Mouse (Mus musculus) erythroblast, embryonic 14.5 days (primary cell): ENCODE results near the gene Aph1c. TPM values are rescaled to one million over a fixed set of nuclear protein-coding genes. Genes with fewer than 3 reads are reported as not detected.
"Not testable (repeated sequence)": the region's sequence is repeated elsewhere in the genome, so short reads cannot be mapped to it uniquely, and the experiment has no call there.

Experiments used
- H3K27me3 ChIP-seq: 2 replicates; pipeline ENCODE4 v1.6.1; 2012; ENCODE audit warnings: inconsistent platforms; ENCODE audit not compliant: control insufficient read depth
- H3K36me3 ChIP-seq: 2 replicates; pipeline ENCODE4 v1.6.1; 2012; ENCODE audit warnings: mild to moderate bottlenecking, inconsistent platforms; ENCODE audit not compliant: control insufficient read depth
- H3K4me1 ChIP-seq: 2 replicates; pipeline ENCODE4 v1.6.1; 2012; ENCODE audit warnings: inconsistent platforms; ENCODE audit not compliant: control insufficient read depth
- H3K4me3 ChIP-seq: replicated peaks from 2 replicates; pipeline ENCODE3; 2012; ENCODE audit warnings: moderate library complexity, mild to moderate bottlenecking, inconsistent platforms
- H3K9me3 ChIP-seq: 2 replicates; pipeline ENCODE4 v1.6.1; 2012; ENCODE audit warnings: low read length, inconsistent platforms, mixed read lengths; ENCODE audit not compliant: control insufficient read depth
- GATA1 ChIP-seq: IDR thresholded peaks from 2 replicates; pipeline ENCODE4 v1.6.1; 2012; ENCODE audit warnings: low read length, inconsistent platforms, mixed read lengths
- TAL1 ChIP-seq: IDR thresholded peaks from 3 replicates; pipeline ENCODE4 v1.6.1; 2012; ENCODE audit warnings: low read length, inconsistent platforms, mixed read lengths
- polyA plus RNA-seq: library from polyadenylated mRNA; stranded (reverse); fragments of >175 nt; gene quantifications from 2 replicates; pipeline ENCODE4 v1.2.3, GENCODE M21; 2012

Gene Aph1c
- polyA plus RNA-seq, 1 experiment: not detected

DNA sequence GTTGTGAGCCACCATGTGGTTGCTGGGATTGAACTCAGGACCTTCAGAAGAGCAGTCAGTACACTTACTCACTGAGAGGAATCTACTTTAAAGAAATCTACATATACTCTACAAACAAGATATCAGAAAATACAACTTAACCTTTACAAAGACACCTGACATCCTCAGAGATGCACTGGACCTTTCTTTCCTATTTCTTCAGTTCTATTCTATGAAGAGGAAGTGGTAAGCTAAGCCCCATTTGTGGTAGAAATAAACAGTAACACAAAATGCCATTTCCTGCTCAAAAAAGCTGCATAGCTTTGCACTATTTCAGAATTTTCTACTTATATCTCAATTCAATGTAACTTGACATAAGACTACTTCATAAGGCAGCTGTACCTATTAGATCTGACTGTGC is 39.0 kb upstream of the Aph1c start:
- Histone ChIP-seq H3K36me3 (peaks cover 70% of the 10 kb centered on the region), H3K9me3 (peaks cover 4% of the 10 kb centered on the region), H3K27me3 (no peaks in the 10 kb centered on the region), H3K4me3 (no peak overlapping the region), H3K4me1 (peaks cover 26% of the 10 kb centered on the region)
- TF ChIP-seq GATA1 (no peak), TAL1 (no peak)

DNA sequence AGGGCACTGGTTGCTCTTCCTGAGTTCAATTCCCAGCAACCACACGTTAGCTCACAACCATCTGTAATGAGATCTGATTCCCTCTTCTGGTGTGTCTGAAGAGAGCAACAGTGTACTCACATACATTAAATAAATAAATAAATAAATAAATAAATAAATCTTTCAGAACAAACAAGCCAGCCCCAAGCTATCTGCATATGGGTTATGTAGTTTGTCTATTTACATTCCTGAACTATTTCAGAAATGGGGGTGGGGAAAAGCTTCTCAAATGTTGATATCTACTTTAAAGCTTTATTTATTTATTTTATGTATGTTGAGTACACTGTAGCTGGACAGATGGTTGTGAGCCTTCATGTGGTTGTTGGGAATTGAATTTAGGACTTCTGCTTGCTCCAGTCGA is 38.5 kb upstream of the Aph1c start:
- not testable (repeated sequence) for H3K4me3 ChIP-seq, H3K9me3 ChIP-seq, H3K27me3 ChIP-seq
- Histone ChIP-seq H3K4me1 (peaks cover 27% of the 10 kb centered on the region), H3K36me3 (peaks cover 70% of the 10 kb centered on the region)

DNA sequence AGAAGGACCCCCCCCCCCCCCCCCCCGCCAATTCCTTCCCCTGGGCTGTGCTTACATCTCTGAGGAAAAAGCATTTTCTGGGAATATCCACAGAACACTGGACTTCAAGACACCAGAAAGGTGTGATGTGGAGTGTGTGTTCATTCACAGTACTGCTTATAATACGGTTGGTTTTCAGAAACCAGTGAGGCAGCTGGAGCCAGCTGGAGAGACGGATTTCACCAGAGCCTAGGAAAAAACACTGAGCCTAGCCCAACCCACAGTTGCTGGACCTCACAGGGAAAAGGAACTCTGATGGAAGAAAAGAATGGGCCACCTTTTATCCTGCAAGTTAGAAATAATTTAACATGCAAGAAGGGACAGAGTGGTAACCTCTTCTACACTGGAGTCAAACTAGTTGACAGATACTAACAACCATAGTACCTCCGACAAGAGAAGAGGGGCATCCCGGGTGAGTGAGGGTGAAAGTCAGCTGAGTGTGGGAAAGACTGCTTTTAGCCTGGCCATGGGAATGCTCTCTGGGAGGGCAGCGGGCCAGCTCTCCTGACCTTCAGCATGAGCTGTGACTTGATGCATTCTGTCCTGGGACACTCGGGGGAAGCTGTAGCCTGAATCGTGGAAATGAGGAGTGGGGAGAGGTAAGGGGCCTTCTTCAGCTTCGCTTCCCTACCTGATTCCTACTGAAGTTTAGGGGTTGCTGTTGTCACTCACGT is 37.6 kb upstream of the Aph1c start:
- H3K4me1 ChIP-seq: peaks cover 25% of the 10 kb centered on the region
- no peak for TF ChIP-seq GATA1
- TF ChIP-seq TAL1: no peak
- peaks cover 64% of the 10 kb centered on the region for H3K36me3 ChIP-seq
- peaks cover 4% of the 10 kb centered on the region for H3K9me3 ChIP-seq
- no peak overlapping the region for H3K4me3 ChIP-seq
- H3K27me3 ChIP-seq: no peaks in the 10 kb centered on the region

DNA sequence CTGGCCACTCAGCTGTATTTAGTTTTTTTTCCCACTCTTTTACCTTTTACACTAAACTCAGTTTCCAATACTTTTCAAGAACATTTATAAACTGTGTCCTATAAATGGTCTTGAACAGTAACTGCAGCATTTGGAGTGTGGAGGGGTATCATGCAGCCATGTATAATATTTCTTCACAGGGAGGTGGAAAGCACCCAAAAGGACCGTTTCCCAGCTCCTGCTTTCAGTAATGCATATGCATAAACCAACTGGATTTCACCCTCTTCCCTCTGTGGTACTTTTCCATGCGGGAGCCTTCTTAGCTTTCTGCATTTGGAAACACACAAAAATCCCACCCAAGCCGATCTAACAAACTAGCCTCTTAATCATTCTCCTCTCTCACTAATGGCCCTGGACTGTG is 30.2 kb upstream of the Aph1c start:
- H3K4me1 ChIP-seq: peaks cover 14% of the 10 kb centered on the region
- TF ChIP-seq GATA1 (no peak), TAL1 (no peak)
- H3K4me3 ChIP-seq: no peak overlapping the region
- no peaks in the 10 kb centered on the region for H3K27me3 ChIP-seq
- H3K9me3 ChIP-seq: no peaks in the 10 kb centered on the region
- peaks cover 76% of the 10 kb centered on the region for H3K36me3 ChIP-seq

DNA sequence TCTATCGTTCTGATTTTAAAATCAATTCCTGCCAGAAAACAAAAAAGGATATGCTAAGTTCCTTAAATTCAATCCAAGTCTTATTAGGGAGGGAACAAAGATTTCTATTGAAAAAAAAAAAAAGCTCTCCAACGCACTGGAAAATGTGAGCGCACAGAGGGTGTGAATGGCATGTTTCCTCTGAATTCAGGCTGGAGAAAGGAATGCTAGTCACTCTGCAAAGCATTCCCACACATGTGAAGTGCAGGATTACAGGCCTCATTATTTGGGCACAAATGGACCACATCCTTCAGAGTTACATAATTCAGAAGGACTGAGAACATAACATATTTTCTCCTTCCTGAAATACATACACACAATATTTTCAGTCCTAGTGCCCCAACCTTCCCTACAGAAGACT is 28.9 kb upstream of the Aph1c start:
- peaks cover 84% of the 10 kb centered on the region for H3K36me3 ChIP-seq
- peaks cover 20% of the 10 kb centered on the region for H3K4me1 ChIP-seq
- no peak for TF ChIP-seq TAL1
- H3K27me3 ChIP-seq: no peaks in the 10 kb centered on the region
- no peaks in the 10 kb centered on the region for H3K9me3 ChIP-seq
- no peak overlapping the region for H3K4me3 ChIP-seq

DNA sequence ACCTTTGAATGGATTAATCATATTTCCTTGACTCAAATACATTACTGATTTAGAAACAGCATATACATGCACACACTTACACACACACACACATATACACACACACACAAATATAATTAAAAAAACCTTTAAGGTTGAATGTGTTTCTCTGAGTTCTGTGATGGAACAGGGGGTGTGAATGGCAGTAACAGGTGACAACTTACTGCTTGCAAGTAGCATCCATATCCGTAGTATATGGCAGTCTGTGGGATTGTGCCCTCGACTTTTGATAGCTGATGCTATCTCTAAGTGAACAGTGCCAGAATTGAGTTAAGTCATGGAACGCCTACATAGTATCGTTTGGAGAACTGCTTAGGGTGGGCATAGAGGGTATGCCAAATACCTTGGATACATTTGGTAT is 27.7 kb upstream of the Aph1c start:
- peaks cover 17% of the 10 kb centered on the region for H3K4me1 ChIP-seq
- TF ChIP-seq TAL1: no peak
- no peak for TF ChIP-seq GATA1
- no peaks in the 10 kb centered on the region for H3K27me3 ChIP-seq
- H3K4me3 ChIP-seq: no peak overlapping the region
- H3K36me3 ChIP-seq: peaks cover 93% of the 10 kb centered on the region
- no peaks in the 10 kb centered on the region for H3K9me3 ChIP-seq

DNA sequence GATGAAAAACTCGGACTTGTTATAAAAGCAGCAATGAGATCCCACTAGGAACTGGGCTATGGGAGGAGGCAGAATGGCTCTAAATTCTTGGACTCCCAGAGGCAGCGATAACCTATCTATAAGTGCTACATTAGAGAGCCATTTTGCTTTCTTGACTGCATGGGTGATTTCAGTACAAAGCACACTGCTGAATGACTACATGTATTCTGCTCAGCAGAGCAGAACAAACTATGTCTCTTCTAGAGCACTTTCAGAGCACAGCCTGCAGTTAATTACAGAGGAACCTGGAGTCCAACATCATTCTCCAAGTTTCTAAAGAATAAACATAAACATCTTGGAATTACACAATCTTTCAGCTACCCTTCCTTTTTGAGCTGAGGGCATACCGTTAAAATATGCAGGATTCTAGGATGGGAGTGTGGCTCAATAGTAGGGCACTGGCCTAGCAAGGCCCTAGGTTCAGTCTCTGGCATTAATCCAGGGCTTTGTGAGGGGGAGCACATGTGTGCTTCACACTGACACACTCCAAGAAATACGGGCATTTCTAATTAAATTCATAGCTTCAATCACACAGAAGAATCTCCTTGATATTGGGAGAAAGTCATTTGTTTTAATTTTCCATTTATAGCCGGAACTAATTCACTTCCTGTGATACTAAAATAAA is 26.7 kb upstream of the Aph1c start:
- Histone ChIP-seq H3K27me3 (no peaks in the 10 kb centered on the region), H3K36me3 (peaks cover 95% of the 10 kb centered on the region), H3K4me3 (no peak overlapping the region), H3K9me3 (no peaks in the 10 kb centered on the region), H3K4me1 (peaks cover 17% of the 10 kb centered on the region)
- TF ChIP-seq GATA1 (no peak), TAL1 (no peak)

DNA sequence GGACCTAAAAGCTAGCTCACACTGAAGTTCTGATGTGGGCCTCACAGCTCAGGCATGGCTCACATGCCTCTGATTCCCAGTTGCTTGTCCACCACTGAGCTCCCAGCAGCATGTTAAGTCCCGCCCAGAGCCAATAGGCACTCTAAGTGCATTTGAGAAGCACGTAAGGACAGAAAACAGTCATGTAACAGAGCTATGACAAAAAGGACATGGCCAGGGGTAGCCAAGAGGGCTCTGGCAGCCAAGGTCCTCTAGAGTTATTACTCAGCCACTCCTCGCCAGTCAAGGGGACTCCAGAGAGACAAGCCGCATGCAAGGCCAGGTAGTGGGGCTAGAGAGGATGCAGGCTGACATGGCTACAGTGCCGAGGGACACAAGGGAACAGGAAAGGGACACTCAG is 25.0 kb upstream of the Aph1c start:
- TF ChIP-seq GATA1 (no peak), TAL1 (no peak)
- peaks cover 12% of the 10 kb centered on the region for H3K4me1 ChIP-seq
- H3K9me3 ChIP-seq: no peaks in the 10 kb centered on the region
- H3K4me3 ChIP-seq: no peak overlapping the region
- H3K36me3 ChIP-seq: peaks cover 98% of the 10 kb centered on the region
- no peaks in the 10 kb centered on the region for H3K27me3 ChIP-seq

DNA sequence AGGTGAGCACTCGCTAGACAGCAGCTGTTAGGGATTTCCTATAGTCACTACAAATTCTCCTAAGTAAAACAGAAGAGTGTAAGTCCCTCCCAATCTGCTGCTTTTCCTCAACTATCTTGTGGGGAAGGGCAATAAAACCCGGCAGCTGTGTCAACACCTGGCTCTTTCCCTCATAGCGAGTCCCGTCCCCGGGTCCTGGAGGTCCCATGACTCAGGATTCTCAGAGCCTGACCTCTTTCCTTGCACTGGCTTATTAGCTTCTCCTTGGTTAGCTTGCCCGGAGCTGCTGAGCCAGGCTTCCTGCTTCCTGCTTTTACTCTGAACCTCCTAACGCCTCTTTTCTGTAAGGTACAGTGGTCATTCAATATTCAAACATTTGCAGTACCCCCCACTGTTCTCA is 21.3 kb upstream of the Aph1c start:
- peaks cover 98% of the 10 kb centered on the region for H3K36me3 ChIP-seq
- peaks cover 10% of the 10 kb centered on the region for H3K4me1 ChIP-seq
- TF ChIP-seq TAL1: no peak
- TF ChIP-seq GATA1: no peak
- no peak overlapping the region for H3K4me3 ChIP-seq
- no peaks in the 10 kb centered on the region for H3K9me3 ChIP-seq
- H3K27me3 ChIP-seq: no peaks in the 10 kb centered on the region
